15 mouse cellular contexts compared by ENCODE assay signal in genomic region chr16:40897768-40898327, GRCm38 (mm10).
"Had no signal": no experiment of that assay in that cellular context is flagged by ENCODE, and none has a peak within 500 bp of the region (broad histone marks: within the 10 kb centered on the region; RNA-seq: fewer than 3 reads in every experiment).

No protein-coding gene starts in this region.

- H3K27me3 ChIP-seq: limb, embryonic 15.5 days; liver, embryonic 12.5 days; neural tube, embryonic 15.5 days had no signal

- H3K4me3 ChIP-seq: limb, embryonic 15.5 days; liver, embryonic 12.5 days; myocyte; neural tube, embryonic 15.5 days had no signal

- H3K9me3 ChIP-seq: limb, embryonic 15.5 days; liver, embryonic 12.5 days; neural tube, embryonic 15.5 days had no signal

- H3K4me1 ChIP-seq: limb, embryonic 15.5 days; liver, embryonic 12.5 days; neural tube, embryonic 15.5 days had no signal

- H3K9ac ChIP-seq: limb, embryonic 15.5 days; liver, embryonic 12.5 days; lung, embryonic 14.5 days; neural tube, embryonic 15.5 days had no signal

- DNase-seq: kidney, adult 11 months; kidney, adult 9 months; kidney, postnatal 36 days; layer of hippocampus, adult 9-11 months; layer of hippocampus, postnatal 36 days; lung, embryonic 14.5 days; lung, postnatal 10 days; lung, postnatal 4 days; thymus, adult 18-20 months; thymus, postnatal 25 days had no signal

- H3K4me2 ChIP-seq: limb, embryonic 15.5 days; liver, embryonic 12.5 days; lung, embryonic 14.5 days; neural tube, embryonic 15.5 days had no signal

- ATAC-seq: liver, embryonic 12.5 days had no signal

- H3K36me3 ChIP-seq: limb, embryonic 15.5 days; liver, embryonic 12.5 days; neural tube, embryonic 15.5 days had no signal

- H3K27ac ChIP-seq: kidney, postnatal 0 days; limb, embryonic 15.5 days; liver, embryonic 12.5 days; neural tube, embryonic 15.5 days had no signal
